Mouse (Mus musculus) G1E-ER4 (cell line): ENCODE data around the gene Rph3a. TPM values are rescaled to one million over a fixed set of nuclear protein-coding genes. Genes with fewer than 3 reads are reported as not detected.
"Not testable (repeated sequence)": the region's sequence is repeated elsewhere in the genome, so short reads cannot be mapped to it uniquely, and the experiment has no call there.

Source experiments
- GATA1 ChIP-seq: IDR thresholded peaks from one replicate; pipeline ENCODE4 v1.8.0; 2012; ENCODE audit warnings: low read length, inconsistent platforms
- polyA plus RNA-seq: library from polyadenylated mRNA; stranded (reverse); fragments of >175 nt; gene quantifications from 2 replicates; pipeline ENCODE4 v1.2.3, GENCODE M21; 2012

Gene Rph3a
- polyA plus RNA-seq, 1 experiment = not detected

- no peak for TF ChIP-seq GATA1
Observed at GRCm38 (mm10) chr5:120952242-120952770, 57.6 kb downstream of the Rph3a start.

- no peak for TF ChIP-seq GATA1
Observed at GRCm38 (mm10) chr5:120942076-120942475, 67.8 kb downstream of the Rph3a start.

- no peak for TF ChIP-seq GATA1
Observed at GRCm38 (mm10) chr5:120938586-120938985, 71.3 kb downstream of the Rph3a start.

- TF ChIP-seq GATA1 = no peak
Observed at GRCm38 (mm10) chr5:120937841-120938240, 72.1 kb downstream of the Rph3a start.

GRCm38 (mm10) chr5:120933966-120934365 lies 75.9 kb downstream of the Rph3a start:
- TF ChIP-seq GATA1 = no peak

GRCm38 (mm10) chr5:120927036-120927435 lies 82.9 kb downstream of the Rph3a start:
- no peak for TF ChIP-seq GATA1

GRCm38 (mm10) chr5:120923969-120924368 lies 85.9 kb downstream of the Rph3a start:
- TF ChIP-seq GATA1 = no peak

- no peak for TF ChIP-seq GATA1
Observed at GRCm38 (mm10) chr5:120920296-120920695, 89.6 kb downstream of the Rph3a start.

- TF ChIP-seq GATA1 = not testable (repeated sequence)
Observed at GRCm38 (mm10) chr5:120914204-120914603, 95.7 kb downstream of the Rph3a start, which contains the start of gene Oas1d. Gene Oas1d (plus strand): TSS chr5:120914536.

- no peak for TF ChIP-seq GATA1
Observed at GRCm38 (mm10) chr5:120908196-120908920, 101.5 kb downstream of the Rph3a start.

GRCm38 (mm10) chr5:120906791-120907733 lies 102.8 kb downstream of the Rph3a start, which contains the start of gene Oas1a:
Gene Oas1a (minus strand): TSS chr5:120907521.
- not testable (repeated sequence) for TF ChIP-seq GATA1

- no peak for TF ChIP-seq GATA1
Observed at GRCm38 (mm10) chr5:120902056-120902455, 107.8 kb downstream of the Rph3a start.

- no peak for TF ChIP-seq GATA1
Observed at GRCm38 (mm10) chr5:120900666-120901065, 109.2 kb downstream of the Rph3a start.

GRCm38 (mm10) chr5:120898726-120899125 lies 111.2 kb downstream of the Rph3a start:
- TF ChIP-seq GATA1 = no peak

GRCm38 (mm10) chr5:120898307-120898706 lies 111.6 kb downstream of the Rph3a start:
- TF ChIP-seq GATA1 = no peak

- TF ChIP-seq GATA1 = no peak
Observed at GRCm38 (mm10) chr5:120895231-120895900, 114.5 kb downstream of the Rph3a start.
